Comparison of ENCODE assay signal across 33 mouse cellular contexts in the genomic region with DNA sequence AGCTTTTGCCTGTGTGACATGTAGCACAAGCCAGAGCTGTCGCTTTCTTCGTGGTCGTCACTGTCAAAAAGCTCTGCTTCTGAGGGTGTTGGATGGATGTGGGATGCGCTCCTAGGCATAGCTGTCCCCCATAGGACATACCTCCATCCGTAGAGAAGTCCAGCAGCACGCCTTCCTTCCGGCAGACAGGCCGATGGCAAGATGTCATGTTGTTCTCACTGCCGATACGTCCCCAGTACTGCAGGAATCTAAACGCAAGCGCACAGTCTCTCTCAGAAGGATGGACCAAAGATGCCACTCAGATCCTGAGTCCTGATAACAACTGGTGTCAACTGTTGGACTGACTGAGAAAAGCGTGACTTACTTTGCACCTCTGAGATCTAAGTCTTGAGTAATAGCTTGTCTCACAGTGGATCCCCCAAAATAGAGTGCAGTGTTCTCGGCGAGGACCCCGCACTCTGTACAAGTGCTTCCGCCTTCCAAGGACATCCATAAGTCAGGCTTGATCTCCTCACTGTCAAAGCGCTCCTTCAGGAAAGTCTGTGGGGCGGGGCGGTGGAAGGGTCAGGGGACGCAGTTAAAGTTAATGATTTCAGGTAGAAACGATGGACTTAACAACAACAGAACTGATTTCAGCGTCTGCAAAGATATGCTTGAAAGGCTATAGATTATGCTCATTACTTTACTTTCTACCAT. TPM values are rescaled to one million over a fixed set of nuclear protein-coding genes. Genes with fewer than 3 reads are reported as not detected.
"Had no signal": no experiment of that assay in that cellular context is flagged by ENCODE, and none has a peak within 500 bp of the region (broad histone marks: within the 10 kb centered on the region; RNA-seq: fewer than 3 reads in every experiment).

No protein-coding gene starts in this region.

- ATAC-seq: forebrain, embryonic 16.5 days; hindbrain, embryonic 16.5 days; inflammation-experienced regulatory T-cells, adult 6 months had no signal

- H3K27me3 ChIP-seq: heart, embryonic 12.5 days; hindbrain, embryonic 12.5 days; limb, embryonic 12.5 days; liver, embryonic 13.5 days; liver, embryonic 15.5 days had no signal

- H3K36me3 ChIP-seq: heart, embryonic 10.5 days; heart, embryonic 12.5 days; hindbrain, embryonic 10.5 days; limb, embryonic 12.5 days had no signal

- H3K9me3 ChIP-seq: heart, embryonic 10.5 days; heart, embryonic 12.5 days; hindbrain, embryonic 10.5 days; hindbrain, embryonic 12.5 days; limb, embryonic 12.5 days; liver, embryonic 13.5 days; liver, embryonic 15.5 days had no signal

- H3K4me1 ChIP-seq: heart, embryonic 10.5 days; heart, embryonic 12.5 days; hindbrain, embryonic 10.5 days; hindbrain, embryonic 12.5 days; limb, embryonic 12.5 days; liver, embryonic 13.5 days; liver, embryonic 15.5 days had no signal

- H3K27ac ChIP-seq: gastrocnemius, adult 2 months; heart, adult 2 months; heart, embryonic 10.5 days; hindbrain, embryonic 10.5 days; hindbrain, embryonic 12.5 days; hindbrain, embryonic 14.5 days; layer of hippocampus, adult 2 months; limb, embryonic 12.5 days; liver, embryonic 13.5 days; liver, embryonic 15.5 days had no signal

- DNase-seq: gastrocnemius, adult 2 months; gastrocnemius, postnatal 10 days; gastrocnemius, postnatal 25 days; heart, adult 2 months; heart, postnatal 10 days; heart, postnatal 4 days; kidney, adult 11 months; kidney, adult 2 months; kidney, postnatal 10 days; kidney, postnatal 25 days; kidney, postnatal 4 days; liver; liver, embryonic 13.5 days had no signal

- H3K4me3 ChIP-seq: gastrocnemius, adult 2 months; heart, adult 2 months; heart, embryonic 10.5 days; heart, embryonic 12.5 days; hindbrain, embryonic 10.5 days; hindbrain, embryonic 12.5 days; layer of hippocampus, adult 2 months; limb, embryonic 12.5 days; liver, embryonic 13.5 days; liver, embryonic 15.5 days had no signal

RNA-seq across cellular contexts. Expression of a gene that starts 47.6 kb away (rescaled TPM):
- total RNA-seq: gastrocnemius, adult 2 months; gastrocnemius, postnatal 10 days; gastrocnemius, postnatal 25 days; gastrocnemius, postnatal 4 days; granulocyte monocyte progenitor cell, adult 5-6 weeks; heart, adult 2 months; heart, postnatal 10 days; heart, postnatal 25 days; heart, postnatal 4 days; layer of hippocampus, adult 2 months; layer of hippocampus, postnatal 25 days had no signal
- polyA plus RNA-seq: heart, adult 2 months; heart, embryonic 10.5 days; heart, embryonic 12.5 days; heart, embryonic 14.5 days; heart, embryonic 16.5 days; hindbrain, embryonic 10.5 days; hindbrain, embryonic 12.5 days; inflammation-experienced regulatory T-cells, adult 6 months; kidney, adult 2 months; kidney, embryonic 14.5 days; kidney, embryonic 16.5 days; liver, embryonic 11.5 days; liver, embryonic 13.5 days; liver, embryonic 15.5 days had no signal
